Mouse (Mus musculus) midbrain, postnatal 0 days (tissue): ENCODE measurements around the gene Ghrhr. TPM values are rescaled to one million over a fixed set of nuclear protein-coding genes. Genes with fewer than 3 reads are reported as not detected.

Experiments used
- ATAC-seq: fragments of 200-750 bp; cut with Nextera tagmentation; 2 replicates; pipeline ENCODE4 v1.8.0; 2017; ENCODE audit warnings: moderate number of reproducible peaks, mild to moderate bottlenecking, moderate TSS enrichment, moderate library complexity; ENCODE audit not compliant: low FRiP score
- DNase-seq: peaks from one replicate; pipeline ENCODE4 v3.0.0-alpha.2; 2015; ENCODE audit warnings: low spot score
- H3K27ac ChIP-seq: fragments of 300-500 bp; sonication (generic); 2 replicates; pipeline ENCODE4 v1.5.1; 2014; ENCODE audit warnings: low read depth, mild to moderate bottlenecking, low read length, mixed read lengths
- H3K27me3 ChIP-seq: fragments of 300-500 bp; sonication (generic); 2 replicates; pipeline ENCODE4 v1.6.1; 2014; ENCODE audit warnings: low read length, control low read depth, mixed read lengths; ENCODE audit not compliant: insufficient read depth
- H3K36me3 ChIP-seq: fragments of 300-500 bp; sonication (generic); 2 replicates; pipeline ENCODE4 v1.6.1; 2014; ENCODE audit warnings: low read length, control low read depth, mixed read lengths; ENCODE audit not compliant: insufficient read depth
- H3K4me1 ChIP-seq: fragments of 300-500 bp; sonication (generic); 2 replicates; pipeline ENCODE4 v1.6.1; 2014; ENCODE audit warnings: mild to moderate bottlenecking, control low read depth, antibody characterized with exemption, low read length, mixed read lengths; ENCODE audit not compliant: insufficient read depth
- H3K4me2 ChIP-seq: fragments of 300-500 bp; sonication (generic); 2 replicates; pipeline ENCODE4 v1.6.1; 2014; ENCODE audit warnings: low read depth, mild to moderate bottlenecking, low read length, mixed read lengths; ENCODE audit not compliant: poor library complexity, severe bottlenecking
- H3K4me3 ChIP-seq: fragments of 300-500 bp; sonication (generic); 2 replicates; pipeline ENCODE4 v1.5.1; 2014; ENCODE audit warnings: low read depth, mild to moderate bottlenecking, low read length, moderate library complexity
- H3K9ac ChIP-seq: fragments of 300-500 bp; sonication (generic); replicated peaks from 2 replicates; pipeline ENCODE4 v1.6.1; 2014; ENCODE audit warnings: mild to moderate bottlenecking, low read length, moderate library complexity, mixed read lengths; ENCODE audit not compliant: poor library complexity, severe bottlenecking
- H3K9me3 ChIP-seq: fragments of 300-500 bp; sonication (generic); 2 replicates; pipeline ENCODE4 v1.6.1; 2016; ENCODE audit warnings: low read length, control low read depth
- CTCF ChIP-seq: IDR thresholded peaks from 2 replicates; pipeline ENCODE4 v1.5.1; 2016; ENCODE audit warnings: antibody characterized with exemption, mild to moderate bottlenecking
- WGBS: fragments of 180-500 bp; shearing (Covaris S2); extraction: QIAGEN DNeasy Blood & Tissue Kit; methylation state at CpG from one replicate; pipeline ENCODE4 v1.1.7; 2014; 5-methylcytosine and 5-hydroxymethylcytosine counted together
- polyA plus RNA-seq: library from polyadenylated mRNA; unstranded; fragments of >200 nt; fragmentation: Nextera tagmentation; extraction: Ambion mirVana; gene quantifications from 2 replicates; pipeline ENCODE4 v1.2.1, GENCODE M21; 2015
- total RNA-seq: library from RNA; depleted of rRNA; stranded (reverse); fragments of >200 nt; gene quantifications from 2 replicates; pipeline ENCODE4 v1.2.3, GENCODE M21; 2014

The Ghrhr gene
- total and polyA plus RNA-seq, 2 experiments from 2014 or later, result not detected

DNA sequence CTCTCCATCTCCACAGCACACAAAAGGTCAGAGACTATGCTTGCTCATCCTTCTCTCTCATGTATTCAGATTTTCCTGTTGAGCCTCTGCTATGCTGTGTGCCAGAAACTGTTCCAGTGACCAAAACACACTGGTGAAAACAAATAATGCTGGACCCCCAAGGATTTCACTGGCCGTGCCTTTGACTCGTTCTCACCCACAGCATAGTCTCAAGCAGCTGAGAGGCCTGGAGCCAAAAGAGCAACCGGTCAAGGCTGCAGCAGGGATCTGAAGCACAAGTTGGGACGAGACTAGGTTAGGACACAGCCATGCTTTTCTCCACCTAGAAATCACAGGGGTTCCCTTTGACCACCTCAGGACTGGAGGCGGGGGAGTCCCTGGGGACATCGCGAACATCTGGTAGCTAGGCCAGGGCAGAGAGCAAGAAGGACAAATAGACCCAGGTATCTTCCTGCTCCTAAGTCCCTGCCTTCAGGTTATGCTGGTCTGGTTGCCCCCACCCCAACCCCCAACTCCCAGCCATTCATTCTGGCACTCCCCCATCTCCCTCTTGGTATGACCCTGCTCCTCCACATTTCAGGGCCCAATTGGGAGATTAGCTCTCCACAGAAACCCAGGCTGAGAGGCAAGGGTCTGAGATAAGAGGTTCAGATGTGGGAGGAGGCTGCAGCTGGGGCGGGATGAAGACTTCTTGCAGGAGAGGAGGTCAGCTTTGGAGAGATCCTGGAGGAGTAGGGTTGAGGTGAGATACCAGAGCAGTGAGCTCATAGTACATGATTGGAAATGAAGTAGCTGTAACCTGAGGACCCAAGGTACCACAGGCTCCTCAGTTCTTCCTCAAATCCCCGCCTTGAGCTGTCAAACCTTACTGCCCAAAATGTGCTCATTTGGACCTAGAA, 27.6 kb downstream of the Ghrhr start:
- no peak overlapping the region for H3K4me2 ChIP-seq
- 84% methylated on average over 9 of the region's 9 CpGs for WGBS
- TF ChIP-seq CTCF, result no peak
- H3K27me3 ChIP-seq, result no peaks in the 10 kb centered on the region
- H3K4me1 ChIP-seq, result 0 out of 2 replicates have a peak, but pooled peaks cover 7% of the 10 kb centered on the region
- DNase-seq (no peak), ATAC-seq (no peak)
- H3K4me3 ChIP-seq, result no peak overlapping the region
- H3K9ac ChIP-seq, result no peak overlapping the region
- no peak overlapping the region for H3K27ac ChIP-seq
- H3K9me3 ChIP-seq, result no peaks in the 10 kb centered on the region
- no peaks in the 10 kb centered on the region for H3K36me3 ChIP-seq

DNA sequence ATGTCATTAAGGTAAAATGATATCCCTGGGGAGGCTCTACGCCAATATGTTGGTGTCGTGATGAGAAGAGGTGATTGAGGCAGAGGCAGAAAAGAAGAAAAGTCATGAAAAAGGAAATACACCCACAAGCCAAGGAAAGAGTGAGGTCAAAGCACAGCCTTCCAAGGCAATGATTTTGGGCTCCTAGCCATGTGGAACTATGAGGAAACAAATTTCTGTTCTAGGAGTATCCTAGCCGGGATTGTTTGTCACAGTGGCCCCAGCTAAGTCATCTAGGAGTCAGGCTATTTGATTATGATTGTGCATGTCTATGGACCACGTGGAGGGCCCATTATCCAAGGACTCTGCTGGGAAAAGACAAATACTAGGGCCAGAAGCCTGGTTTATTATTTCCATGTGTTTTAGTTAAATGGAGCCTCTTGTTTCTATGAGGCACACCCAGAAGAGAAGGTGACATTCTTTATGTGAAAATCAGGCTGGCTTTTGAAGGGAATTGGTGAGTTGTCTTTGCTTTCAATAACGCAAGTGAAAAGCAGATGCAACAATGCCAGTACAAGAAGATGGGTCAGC, 28.4 kb downstream of the Ghrhr start:
- ATAC-seq (no peak), DNase-seq (no peak)
- Histone ChIP-seq H3K9me3 (no peaks in the 10 kb centered on the region), H3K4me3 (no peak overlapping the region), H3K27ac (no peak overlapping the region), H3K4me2 (no peak overlapping the region), H3K4me1 (0 out of 2 replicates have a peak, but pooled peaks cover 2% of the 10 kb centered on the region), H3K36me3 (no peaks in the 10 kb centered on the region), H3K9ac (no peak overlapping the region), H3K27me3 (no peaks in the 10 kb centered on the region)
- no peak for TF ChIP-seq CTCF
- WGBS, result 86% methylated on average over 5 of the region's 5 CpGs

DNA sequence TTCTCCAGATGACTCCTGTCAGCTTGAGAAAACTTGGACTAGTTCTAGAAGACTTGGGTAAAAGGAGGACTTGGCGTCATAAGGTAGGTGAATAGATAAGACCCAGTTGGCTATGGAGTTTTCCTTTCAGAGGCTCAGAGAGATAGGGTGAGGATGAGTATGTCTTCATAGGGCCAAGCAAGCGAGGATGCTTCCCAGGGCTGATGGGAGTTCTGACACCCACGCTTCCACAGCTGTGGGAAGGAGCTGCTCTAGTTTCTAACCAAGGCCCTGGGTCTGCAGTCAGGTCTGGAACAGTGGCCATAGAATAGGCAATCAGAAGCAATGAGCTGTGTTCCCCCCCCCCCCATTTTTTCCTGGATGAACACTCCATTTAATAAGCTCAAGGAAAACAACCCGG, 31.2 kb downstream of the Ghrhr start:
- WGBS, result 91% methylated on average over 4 of the region's 4 CpGs
- ATAC-seq (no peak), DNase-seq (no peak)
- Histone ChIP-seq H3K27ac (no peak overlapping the region), H3K27me3 (no peaks in the 10 kb centered on the region), H3K4me3 (no peak overlapping the region), H3K4me2 (no peak overlapping the region), H3K9ac (no peak overlapping the region), H3K36me3 (no peaks in the 10 kb centered on the region), H3K4me1 (0 out of 2 replicates have a peak, but pooled peaks cover 3% of the 10 kb centered on the region), H3K9me3 (no peaks in the 10 kb centered on the region)
- TF ChIP-seq CTCF, result no peak

DNA sequence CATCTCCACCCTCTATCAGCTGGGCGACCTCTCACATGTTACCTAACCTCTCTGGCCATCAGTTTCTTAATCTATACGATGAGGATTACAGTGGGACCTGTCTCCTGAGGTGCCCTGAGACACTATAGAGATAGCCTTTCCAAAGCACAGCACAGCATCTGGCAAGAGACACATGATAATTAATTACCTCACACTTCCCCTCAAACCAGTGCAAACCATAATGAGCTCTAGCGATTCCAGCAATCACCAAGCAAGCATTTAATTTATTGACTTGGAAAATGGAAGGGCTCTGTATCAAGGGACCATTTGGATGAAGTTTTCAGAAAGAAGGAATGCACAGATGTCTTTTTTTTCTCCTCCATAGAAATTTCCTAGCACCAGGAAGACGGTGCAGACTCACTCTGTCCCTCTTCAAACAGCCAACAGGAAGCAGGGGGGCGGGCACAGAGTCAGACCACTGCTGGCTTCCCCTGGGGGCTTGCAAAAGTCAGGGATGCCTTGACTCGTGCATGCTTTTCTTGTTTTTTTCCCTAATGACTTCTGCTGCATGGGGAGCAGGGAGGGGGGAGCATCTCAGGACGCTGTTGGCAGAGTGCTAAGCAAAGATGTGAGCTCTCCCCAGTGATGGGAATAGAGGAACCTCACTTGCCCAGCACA, 34.2 kb downstream of the Ghrhr start:
- no peak for TF ChIP-seq CTCF
- Histone ChIP-seq H3K27me3 (no peaks in the 10 kb centered on the region), H3K4me3 (no peak overlapping the region), H3K36me3 (no peaks in the 10 kb centered on the region), H3K27ac (no peak overlapping the region), H3K4me2 (no peak overlapping the region), H3K4me1 (0 out of 2 replicates have a peak, but pooled peaks cover 3% of the 10 kb centered on the region), H3K9me3 (no peaks in the 10 kb centered on the region), H3K9ac (no peak overlapping the region)
- DNase-seq (no peak), ATAC-seq (no peak)
- WGBS, result 58% methylated on average over 7 of the region's 7 CpGs

DNA sequence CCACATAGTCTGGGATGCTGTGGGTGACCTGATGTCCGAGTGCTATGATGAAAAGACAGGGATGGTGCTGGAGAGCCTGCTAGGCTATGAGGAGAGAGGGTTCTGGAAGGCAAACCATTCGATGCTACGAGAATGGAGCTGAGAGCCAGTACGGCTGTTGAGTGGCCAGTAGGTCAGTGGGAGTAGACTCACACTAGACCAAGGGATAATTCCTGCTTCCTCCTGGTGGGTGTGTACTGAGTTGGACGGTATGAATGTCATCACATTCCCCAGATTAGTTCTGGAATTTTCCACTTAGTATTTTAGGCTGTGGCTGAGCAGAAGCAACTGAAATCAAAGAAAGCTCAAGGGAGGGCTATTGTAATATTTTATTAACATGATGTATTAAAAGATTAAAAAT, 34.9 kb downstream of the Ghrhr start:
- no peak overlapping the region for H3K4me2 ChIP-seq
- no peak overlapping the region for H3K4me3 ChIP-seq
- no peaks in the 10 kb centered on the region for H3K27me3 ChIP-seq
- H3K36me3 ChIP-seq, result no peaks in the 10 kb centered on the region
- ATAC-seq, result no peak
- no peak overlapping the region for H3K9ac ChIP-seq
- DNase-seq, result no peak
- TF ChIP-seq CTCF, result no peak
- 80% methylated on average over 5 of the region's 5 CpGs for WGBS
- H3K9me3 ChIP-seq, result no peaks in the 10 kb centered on the region
- no peak overlapping the region for H3K27ac ChIP-seq
- H3K4me1 ChIP-seq, result 0 out of 2 replicates have a peak, but pooled peaks cover 3% of the 10 kb centered on the region

DNA sequence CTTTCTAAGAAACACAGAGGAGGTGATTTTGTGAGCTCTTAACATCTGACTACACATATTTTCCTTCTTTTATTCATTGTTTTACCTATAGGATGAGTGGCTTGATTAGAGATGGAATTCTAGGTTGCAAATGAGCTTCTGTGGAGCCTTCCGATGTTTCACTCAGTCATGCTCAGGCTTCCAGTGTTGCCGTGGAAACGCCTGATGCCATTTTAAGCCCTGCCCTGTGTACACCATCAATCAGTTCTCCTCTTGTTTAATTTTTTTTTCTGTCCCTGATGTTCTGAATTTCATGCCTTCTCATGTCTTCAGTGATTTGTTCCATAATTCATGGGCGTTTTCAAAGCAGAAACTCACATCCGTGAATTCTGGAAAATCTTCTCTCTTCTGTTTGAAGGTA, 40.1 kb downstream of the Ghrhr start:
- 29% methylated on average over 5 of the region's 5 CpGs for WGBS

More for the DNA sequence above, 40.1 kb downstream of the Ghrhr start:
- no peak overlapping the region for H3K9ac ChIP-seq
- H3K4me3 ChIP-seq, result no peak overlapping the region
- peaks cover 10% of the 10 kb centered on the region; the same call in 1 of the 2 replicates for H3K4me1 ChIP-seq
- no peaks in the 10 kb centered on the region for H3K36me3 ChIP-seq
- DNase-seq (peak; percentile 56), ATAC-seq (peak; percentile 55; the same call in 1 of the 2 replicates)
- no peaks in the 10 kb centered on the region for H3K27me3 ChIP-seq
- TF ChIP-seq CTCF, result no peak
- H3K4me2 ChIP-seq, result no peak overlapping the region
- H3K27ac ChIP-seq, result no peak overlapping the region
- H3K9me3 ChIP-seq, result no peaks in the 10 kb centered on the region
